Mouse (Mus musculus): ENCODE measurements around the gene Styxl1.

DNA sequence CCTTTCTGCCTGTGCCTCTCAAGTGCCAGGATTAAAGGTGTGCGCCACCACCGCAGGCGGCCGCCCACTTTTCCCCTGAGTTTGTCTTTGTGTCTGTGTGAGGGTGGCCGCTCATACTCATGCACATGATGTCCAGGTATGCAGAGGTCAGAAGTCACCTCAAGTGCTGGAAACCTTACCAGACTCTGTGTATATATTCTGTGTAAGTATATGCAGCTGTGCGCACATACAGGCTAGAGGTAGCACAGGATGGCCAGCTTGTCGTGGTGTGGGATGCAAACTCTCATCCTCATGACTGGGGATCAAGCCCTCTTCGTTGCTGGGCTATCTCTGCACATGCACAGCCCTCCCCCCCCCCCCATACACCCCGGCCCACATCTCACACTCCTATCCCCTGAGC lies 50.3 kb downstream of the Styxl1 start:
- no peak for TF ChIP-seq CTCF (IDR thresholded peaks at IDR 0.05; ENCODE audit: low read depth, low read length)
- TF ChIP-seq GATA1 (IDR thresholded peaks at IDR 0.05; ENCODE audit: borderline replicate concordance, low read length), result no peak
- TF ChIP-seq TAL1 (conservative IDR thresholded peaks at IDR 0.05; ENCODE audit: low read depth, low read length), result no peak
